Mouse (Mus musculus) right cerebral cortex, postnatal 14 days (tissue): ENCODE measurements around the gene Zfyve27.

Experiments used
- DNase-seq: peaks from one replicate; pipeline ENCODE4 v3.0.0; 2022

The Zfyve27 gene

GRCm38 (mm10) chr19:42163764-42164163, at the start of gene Zfyve27:
Gene Zfyve27 (plus strand): TSS chr19:42163951.
- DNase-seq, result no peak

DNA sequence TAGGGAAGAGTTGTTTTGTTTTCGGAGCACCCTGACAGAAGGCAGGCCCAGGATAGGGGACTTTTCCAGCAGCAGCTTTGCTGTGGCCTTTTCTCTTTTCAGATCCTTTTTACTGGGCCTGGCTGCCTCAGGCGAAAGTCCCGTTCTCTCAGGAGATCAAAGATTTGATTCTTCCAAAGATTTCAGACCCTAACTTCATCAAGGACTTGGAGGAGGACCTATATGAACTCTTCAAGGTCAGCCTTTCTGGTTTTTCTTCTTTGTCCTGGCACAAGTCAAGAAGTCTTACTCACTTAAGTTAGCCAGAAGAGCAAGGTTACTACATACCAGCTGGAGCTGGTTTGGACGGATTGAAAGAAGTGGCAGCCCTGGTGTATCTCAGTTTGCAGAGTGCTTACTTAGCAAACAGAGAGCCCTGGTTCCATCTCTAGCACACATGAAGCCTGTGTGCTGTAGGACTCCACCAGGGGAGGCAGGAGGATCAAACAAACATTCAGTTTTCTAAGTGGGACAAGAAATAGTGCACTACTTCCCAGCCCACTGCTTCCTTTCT, 47.9 kb upstream of the Zfyve27 start:
- DNase-seq, result no peak

- DNase-seq, result no peak
Observed at GRCm38 (mm10) chr19:42118142-42118541, 45.6 kb upstream of the Zfyve27 start.

DNA sequence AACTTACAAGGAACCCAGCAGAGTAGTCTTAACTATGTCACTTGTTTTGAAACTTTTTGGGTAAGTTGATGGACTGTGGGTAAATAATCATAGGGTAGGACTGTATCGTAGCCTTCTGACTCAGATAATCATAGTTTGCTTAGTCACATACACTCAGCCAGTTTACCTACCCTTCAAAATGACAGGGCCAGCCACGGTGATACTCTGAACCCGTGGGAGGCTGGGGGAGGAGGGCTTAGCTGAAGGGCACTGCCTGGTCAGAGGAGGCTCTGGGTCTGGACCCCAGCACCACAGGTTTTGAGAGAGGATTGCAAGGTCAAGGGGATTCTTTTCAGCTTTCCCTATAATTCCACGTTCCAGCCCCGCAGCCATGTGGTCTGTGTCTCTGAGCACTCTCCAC, 45.2 kb upstream of the Zfyve27 start:
- DNase-seq, result no peak

DNA sequence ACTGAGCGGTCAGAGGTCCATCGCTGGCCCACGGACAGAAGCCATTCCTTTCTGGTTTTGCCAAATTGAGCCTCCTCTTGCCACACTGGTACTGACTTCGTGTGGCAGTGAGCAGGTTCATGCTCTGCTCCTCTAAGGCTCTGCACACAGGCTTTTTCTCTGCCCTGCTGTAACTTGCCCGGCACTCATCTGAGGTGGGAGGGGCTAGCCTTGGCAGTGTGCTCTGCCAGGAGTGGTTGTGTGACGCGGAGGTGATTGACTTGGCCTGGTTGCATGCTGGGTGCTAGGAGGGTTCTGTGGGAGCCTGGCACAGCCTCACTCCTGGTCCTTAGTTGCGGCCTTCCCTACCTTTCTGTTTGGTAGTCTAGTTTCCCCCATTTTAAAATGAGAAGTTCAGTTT, 43.3 kb upstream of the Zfyve27 start:
- DNase-seq, result no peak

GRCm38 (mm10) chr19:42124684-42125083, 39.1 kb upstream of the Zfyve27 start:
- peak; percentile 16 for DNase-seq

DNA sequence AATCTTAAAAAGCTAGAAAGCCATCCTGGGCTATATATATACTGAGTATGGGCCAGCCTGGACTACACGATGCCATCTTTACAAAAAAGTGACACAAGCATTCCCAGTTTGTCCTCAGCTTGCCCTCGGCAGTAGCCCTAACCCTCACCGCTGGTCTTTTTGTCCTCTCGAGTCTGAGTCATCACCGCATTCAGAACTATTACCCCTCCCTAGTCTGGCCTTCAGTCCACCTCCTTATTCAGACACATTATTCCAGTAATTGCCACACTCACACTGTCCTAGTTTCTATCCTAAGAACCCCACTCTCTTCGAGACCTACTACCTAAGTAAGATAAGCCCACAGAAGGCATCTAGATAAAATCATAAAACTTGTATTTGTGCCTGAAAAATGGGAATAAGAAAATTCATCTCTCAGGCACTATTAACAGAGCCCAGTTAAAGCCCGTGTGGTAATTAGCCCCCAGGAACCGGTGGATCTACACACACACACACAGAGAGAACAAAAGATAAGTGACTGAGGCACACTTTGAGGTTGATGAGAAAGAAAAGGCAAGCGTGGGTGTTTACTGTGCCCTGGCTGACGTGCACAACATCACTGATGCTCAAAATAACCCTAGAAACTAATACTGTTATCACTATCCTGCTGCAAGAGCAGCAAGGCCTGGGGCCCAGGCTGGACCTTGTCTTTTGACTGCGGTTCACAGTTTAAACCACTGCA, 38.1 kb upstream of the Zfyve27 start:
- no peak for DNase-seq

GRCm38 (mm10) chr19:42126219-42126605, 37.5 kb upstream of the Zfyve27 start:
- no peak for DNase-seq

DNA sequence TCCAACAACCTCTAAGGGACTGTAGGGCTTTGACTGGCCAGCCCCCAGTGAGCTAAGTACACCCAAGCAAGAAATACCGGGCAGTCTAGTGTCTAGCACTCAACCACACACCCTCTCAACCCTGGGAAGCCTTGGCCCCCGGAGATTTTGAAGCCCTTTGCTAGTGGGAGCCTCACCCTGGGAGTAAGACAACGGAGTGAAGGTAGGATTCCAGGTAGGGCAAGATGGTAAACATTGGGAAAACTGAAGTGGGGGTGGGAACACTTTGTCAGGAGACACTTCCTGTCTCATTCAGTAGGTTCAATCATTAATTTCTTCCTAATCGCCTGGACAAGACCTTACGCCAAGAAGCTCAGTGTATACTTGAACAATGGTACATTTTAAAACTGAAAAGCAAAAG, 36.7 kb upstream of the Zfyve27 start:
- no peak for DNase-seq

DNA sequence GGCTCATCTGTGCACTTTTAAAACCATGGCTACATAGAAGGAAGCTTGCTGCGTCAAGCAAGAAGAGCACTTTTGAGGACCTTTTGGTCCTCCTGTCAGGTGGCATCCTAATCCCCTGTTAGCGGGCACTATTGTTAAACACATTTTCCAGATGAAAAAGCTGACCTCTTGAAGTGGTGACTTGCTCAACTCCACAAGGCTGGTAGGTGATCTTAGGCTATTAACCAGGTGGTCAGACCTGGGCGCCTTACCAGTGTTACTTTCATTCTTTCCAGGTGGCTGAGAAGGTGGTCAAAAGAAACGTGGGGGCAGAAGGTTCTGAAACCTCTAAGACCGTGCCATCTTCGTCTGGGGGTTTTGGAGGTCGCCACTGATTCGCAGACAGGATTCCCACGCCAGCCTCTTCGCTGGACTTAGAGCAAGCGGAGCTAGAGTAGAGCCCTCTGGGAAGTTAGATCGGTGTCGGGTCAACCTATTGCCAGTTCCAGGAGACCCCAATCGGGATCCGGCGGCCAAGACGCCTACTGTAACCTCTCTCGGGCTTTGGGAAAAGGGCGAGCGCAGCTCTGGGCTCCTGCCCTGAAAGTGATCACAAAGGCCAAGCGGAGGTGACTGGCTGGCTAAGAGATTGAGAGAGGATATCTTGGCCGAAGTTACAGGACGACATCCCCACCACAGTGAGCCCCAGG, 35.6 kb upstream of the Zfyve27 start:
- DNase-seq, result peak; percentile 17

- DNase-seq, result peak; percentile 99
Observed at GRCm38 (mm10) chr19:42128787-42129508, 34.8 kb upstream of the Zfyve27 start, which contains the start of gene Avpi1. Gene Avpi1 (minus strand): TSS chr19:42129059.

GRCm38 (mm10) chr19:42129509-42130293, 34.0 kb upstream of the Zfyve27 start:
- DNase-seq, result no peak

DNA sequence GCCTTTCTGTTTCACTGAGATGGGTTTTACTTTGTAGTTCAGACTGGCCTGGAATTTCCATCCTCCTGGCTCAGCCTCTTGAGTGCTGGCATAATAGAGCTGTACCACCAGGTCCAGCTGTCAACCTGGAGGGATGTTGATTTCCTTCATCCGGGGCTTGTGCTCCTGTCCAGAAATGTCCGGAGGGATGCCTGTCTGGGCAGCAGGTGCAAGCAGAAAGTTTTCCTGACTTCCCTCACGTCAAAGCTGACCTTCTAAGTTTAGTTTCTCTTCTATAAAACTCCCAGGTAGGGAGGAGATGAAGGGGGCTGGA, 33.5 kb upstream of the Zfyve27 start:
- DNase-seq, result no peak

- DNase-seq, result no peak
Observed at GRCm38 (mm10) chr19:42131101-42131500, 32.6 kb upstream of the Zfyve27 start.

DNA sequence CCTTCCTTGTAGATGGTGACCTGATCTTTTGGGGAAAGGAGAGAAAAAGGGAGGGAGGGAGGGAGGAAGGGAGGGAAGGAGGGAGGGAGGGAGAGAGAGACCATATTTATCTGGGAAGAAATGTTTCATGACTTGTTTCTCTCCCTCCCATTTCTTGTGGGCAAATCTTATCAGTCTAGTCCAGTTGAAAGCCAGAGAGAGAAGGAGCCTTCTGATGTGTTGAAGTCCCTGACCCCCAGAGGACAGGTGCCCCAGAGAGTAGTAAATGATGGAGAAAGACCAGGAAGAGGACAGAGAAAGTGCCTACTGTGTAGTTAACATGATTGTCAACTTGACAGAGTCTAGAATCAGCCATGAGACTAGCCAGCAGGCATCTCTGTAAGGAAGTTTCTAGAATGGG, 28.7 kb upstream of the Zfyve27 start:
- DNase-seq, result no peak

DNA sequence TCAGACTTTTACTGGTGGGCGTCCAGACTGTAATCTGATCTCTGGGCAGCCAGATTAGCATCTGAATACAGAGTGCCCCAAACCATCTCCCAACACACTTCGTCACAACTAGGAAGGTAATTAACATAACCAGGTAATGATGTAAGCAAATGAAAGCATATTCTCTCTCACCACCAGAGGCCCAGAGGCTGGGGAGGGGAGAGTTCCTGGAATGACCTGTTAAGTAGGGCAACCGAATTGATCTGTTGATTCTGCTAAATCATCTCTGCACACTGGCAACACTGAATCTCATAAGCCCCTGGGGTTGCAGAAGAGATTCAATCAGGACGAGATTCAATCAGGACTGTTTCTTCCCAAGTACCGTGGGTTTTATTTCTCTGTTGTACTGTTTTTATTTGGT, 27.6 kb upstream of the Zfyve27 start:
- DNase-seq, result no peak

DNA sequence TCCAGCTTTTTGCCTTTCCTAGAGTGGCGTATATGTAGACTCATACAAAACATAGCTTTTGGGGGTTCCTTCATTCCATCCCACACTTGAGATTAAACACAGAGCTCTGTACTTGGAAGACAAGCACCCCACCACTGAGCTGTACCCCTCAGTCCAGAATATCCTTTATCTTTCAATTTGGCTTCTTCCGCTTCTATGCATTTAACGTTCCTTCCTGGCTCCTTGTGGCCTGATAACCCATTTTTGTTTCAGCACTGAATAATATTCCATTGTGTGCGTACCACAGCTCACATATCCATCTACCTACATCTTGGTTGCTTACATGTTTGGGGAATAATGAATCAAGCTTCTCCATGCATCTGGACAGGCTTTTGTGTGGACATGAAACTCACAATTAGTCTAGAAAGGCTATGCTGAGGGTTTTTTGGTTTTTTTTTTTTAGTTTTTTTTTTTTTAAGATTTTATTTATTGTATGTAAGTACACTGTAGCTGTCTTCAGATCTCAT, 26.5 kb upstream of the Zfyve27 start:
- DNase-seq, result no peak

- DNase-seq, result no peak
Observed at GRCm38 (mm10) chr19:42138517-42139285, 25.1 kb upstream of the Zfyve27 start.

DNA sequence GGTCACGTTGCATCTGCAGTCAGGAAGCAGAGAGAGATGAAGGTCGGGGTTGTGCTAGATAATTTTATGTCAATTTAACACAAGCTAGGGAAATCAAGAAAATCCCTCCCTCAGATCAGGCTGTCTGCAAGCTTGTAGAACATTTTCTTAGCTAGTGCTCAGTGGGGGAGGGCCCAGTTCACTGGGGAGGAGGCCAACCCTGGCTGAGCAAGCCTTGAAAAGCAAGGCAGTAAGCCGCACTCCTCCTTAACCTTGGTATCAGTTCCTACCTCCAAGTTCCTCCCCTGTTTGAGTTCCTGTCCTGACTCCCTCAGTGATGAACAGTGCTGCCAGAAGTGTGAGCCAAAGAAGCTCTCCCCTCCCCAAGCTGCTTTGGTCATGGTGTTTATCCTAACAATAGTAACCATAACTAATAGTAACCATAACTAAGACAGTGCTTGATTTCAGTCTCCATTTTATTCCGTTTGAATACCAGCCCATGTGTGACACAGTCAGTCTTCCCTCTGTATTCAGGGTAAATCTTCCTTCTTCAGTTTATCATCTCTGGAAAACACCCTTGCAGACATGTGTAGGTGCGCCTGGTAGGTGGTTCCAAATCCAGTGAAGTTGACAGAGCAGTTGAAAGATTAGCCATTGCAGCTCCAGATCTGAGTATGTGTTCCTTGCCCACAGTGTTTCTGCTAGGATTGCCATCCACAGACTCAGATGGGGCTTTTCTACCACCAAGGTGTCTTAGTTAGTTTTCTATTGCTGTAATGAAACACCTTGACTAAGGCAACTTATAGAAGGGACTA, 23.8 kb upstream of the Zfyve27 start:
- DNase-seq, result no peak

DNA sequence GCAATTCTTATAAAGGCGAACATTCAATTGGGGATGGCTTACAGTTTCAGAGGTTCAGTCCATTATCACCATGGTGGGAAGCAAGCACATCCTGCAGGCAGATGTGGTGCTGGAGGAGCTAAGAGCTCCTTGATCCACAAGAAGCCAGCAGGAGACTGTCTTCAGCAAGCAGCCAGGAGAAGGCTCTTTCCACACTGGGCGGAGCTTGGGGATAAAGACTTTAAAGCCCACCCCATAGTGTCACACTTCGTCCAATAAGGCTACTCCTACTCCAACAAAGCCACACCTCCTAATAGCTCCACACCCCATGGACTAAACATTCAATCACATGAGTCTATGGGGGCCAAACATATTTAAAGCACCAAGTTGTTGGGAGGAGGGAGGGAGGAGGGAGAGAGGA, 21.8 kb upstream of the Zfyve27 start:
- DNase-seq, result no peak

GRCm38 (mm10) chr19:42142757-42143156, 21.0 kb upstream of the Zfyve27 start:
- no peak for DNase-seq
